Mouse (Mus musculus): ENCODE measurements around the gene Ankdd1b.

Ankdd1b gene

GRCm38 (mm10) chr13:96454288-96454687, 16.7 kb downstream of the Ankdd1b start:
- DNase-seq (ENCODE audit: low read depth), result no peak

- DNase-seq (ENCODE audit: low read depth), result no peak
These were observed 18.4 kb downstream of the Ankdd1b start for GRCm38 (mm10) chr13:96452621-96453020.

GRCm38 (mm10) chr13:96451386-96452140, 19.4 kb downstream of the Ankdd1b start:
- DNase-seq (ENCODE audit: low read depth), result no peak

GRCm38 (mm10) chr13:96450869-96451268, 20.1 kb downstream of the Ankdd1b start:
- DNase-seq (ENCODE audit: low read depth), result no peak

GRCm38 (mm10) chr13:96450205-96450856, 20.7 kb downstream of the Ankdd1b start:
- no peak for DNase-seq (ENCODE audit: low read depth)

GRCm38 (mm10) chr13:96440436-96440835, 30.6 kb downstream of the Ankdd1b start:
- DNase-seq (ENCODE audit: low read depth), result no peak

- no peak for DNase-seq (ENCODE audit: low read depth)
These were observed 34.1 kb downstream of the Ankdd1b start for GRCm38 (mm10) chr13:96436921-96437320.

- DNase-seq (ENCODE audit: low read depth), result no peak
These were observed 35.2 kb downstream of the Ankdd1b start for GRCm38 (mm10) chr13:96435793-96436192.

GRCm38 (mm10) chr13:96434899-96435331, 36.1 kb downstream of the Ankdd1b start:
- DNase-seq (ENCODE audit: low read depth), result no peak

GRCm38 (mm10) chr13:96433648-96434190, 37.3 kb downstream of the Ankdd1b start:
- DNase-seq (ENCODE audit: low read depth), result no peak

GRCm38 (mm10) chr13:96433041-96433440, 38.0 kb downstream of the Ankdd1b start:
- DNase-seq (ENCODE audit: low read depth), result no peak

- no peak for DNase-seq (ENCODE audit: low read depth)
These were observed 38.6 kb downstream of the Ankdd1b start for GRCm38 (mm10) chr13:96432376-96432811.

- DNase-seq (ENCODE audit: low read depth), result peak; percentile 87
These were observed 39.3 kb downstream of the Ankdd1b start for GRCm38 (mm10) chr13:96431595-96432156.

GRCm38 (mm10) chr13:96428531-96428930, 42.5 kb downstream of the Ankdd1b start:
- DNase-seq (ENCODE audit: low read depth), result no peak

- DNase-seq (ENCODE audit: low read depth), result no peak
These were observed 45.0 kb downstream of the Ankdd1b start for GRCm38 (mm10) chr13:96426044-96426443.

- DNase-seq (ENCODE audit: low read depth), result no peak
These were observed 46.3 kb downstream of the Ankdd1b start for GRCm38 (mm10) chr13:96424496-96425274.

- DNase-seq (ENCODE audit: low read depth), result no peak
These were observed 49.8 kb downstream of the Ankdd1b start for GRCm38 (mm10) chr13:96421230-96421629.

- no peak for DNase-seq (ENCODE audit: low read depth)
These were observed 52.5 kb downstream of the Ankdd1b start for GRCm38 (mm10) chr13:96418487-96418886.

- DNase-seq (ENCODE audit: low read depth), result no peak
These were observed 53.7 kb downstream of the Ankdd1b start for GRCm38 (mm10) chr13:96417261-96417813.

- no peak for DNase-seq (ENCODE audit: low read depth)
These were observed 54.6 kb downstream of the Ankdd1b start for GRCm38 (mm10) chr13:96416380-96416779.

GRCm38 (mm10) chr13:96414384-96414783, 56.6 kb downstream of the Ankdd1b start:
- DNase-seq (ENCODE audit: low read depth), result no peak

- DNase-seq (ENCODE audit: low read depth), result no peak
These were observed 62.2 kb downstream of the Ankdd1b start for GRCm38 (mm10) chr13:96408786-96409185.
